Mouse (Mus musculus) c-Kit-positive CD71-negative TER-119-negative erythroid progenitor cells, embryonic 14.5 days (primary cell): ENCODE results near the gene Qrich2.
"Not testable (repeated sequence)": the region's sequence is repeated elsewhere in the genome, so short reads cannot be mapped to it uniquely, and the experiment has no call there.

Source experiments
- DNase-seq: peaks from one replicate; pipeline ENCODE4 v3.0.0-alpha.2; 2013; ENCODE audit warnings: low read depth

Gene Qrich2

DNA sequence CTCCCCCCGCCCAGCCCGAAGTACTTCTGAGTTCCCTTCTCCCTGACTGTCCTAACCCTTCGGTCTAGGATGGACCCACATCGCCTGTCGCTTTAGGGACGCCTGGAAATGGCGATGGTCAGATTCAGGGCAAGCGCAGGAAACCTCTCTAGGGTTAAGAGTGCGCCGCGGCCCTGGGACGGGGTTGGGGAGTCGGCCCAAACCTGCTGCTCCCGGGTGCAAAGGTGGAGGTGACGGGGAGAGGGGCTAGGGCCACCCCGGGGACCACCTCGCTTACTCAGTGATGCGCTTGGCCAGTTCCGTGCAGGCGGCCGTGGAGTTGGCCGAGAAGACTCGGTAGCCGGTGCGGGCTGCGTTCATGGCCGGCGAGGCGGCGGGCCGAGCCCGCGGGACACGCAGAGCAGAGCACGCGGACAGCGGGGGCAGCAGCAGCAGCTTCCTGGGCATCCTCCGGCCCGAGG is 23.8 kb upstream of the Qrich2 start:
- no peak for DNase-seq

DNA sequence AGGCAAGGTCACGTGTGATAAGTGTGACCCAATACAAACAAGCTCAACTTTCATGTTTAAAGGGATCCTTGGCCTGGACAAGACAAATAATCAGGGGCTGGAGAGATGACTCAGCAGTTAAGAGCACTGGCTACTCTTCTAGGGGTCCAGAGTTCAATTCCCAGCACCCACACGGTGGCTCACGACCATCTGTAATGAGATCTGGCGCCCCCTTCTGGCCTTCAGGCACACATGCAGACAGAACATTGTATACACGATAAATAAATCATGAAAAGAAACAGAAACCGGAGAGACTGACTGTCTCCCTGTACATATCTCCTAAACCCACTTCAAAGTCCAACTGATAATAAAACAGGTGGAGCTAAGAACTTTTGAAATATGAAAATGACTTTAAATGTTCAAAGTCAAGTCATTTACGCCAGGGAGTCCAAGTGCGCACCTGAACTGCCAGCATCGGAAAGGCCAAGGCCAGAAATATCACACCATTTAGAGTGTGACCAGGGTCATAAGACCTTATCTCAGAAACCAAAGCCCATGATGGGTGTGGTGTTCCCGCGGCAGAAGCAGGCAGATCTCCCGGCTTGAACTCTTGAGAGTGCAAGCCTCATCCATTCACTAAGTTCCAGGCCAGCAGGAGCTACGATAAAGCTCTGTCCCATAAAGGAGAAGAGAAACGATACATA is 22.8 kb upstream of the Qrich2 start:
- DNase-seq: no peak

GRCm38 (mm10) chr11:116488207-116488606 is 22.2 kb upstream of the Qrich2 start:
- DNase-seq: no peak

GRCm38 (mm10) chr11:116484261-116484660 is 18.2 kb upstream of the Qrich2 start:
- DNase-seq: no peak

- DNase-seq: no peak
Observed at GRCm38 (mm10) chr11:116481776-116482175, 15.7 kb upstream of the Qrich2 start.

GRCm38 (mm10) chr11:116480975-116481374 is 14.9 kb upstream of the Qrich2 start:
- no peak for DNase-seq

GRCm38 (mm10) chr11:116479832-116480231 is 13.8 kb upstream of the Qrich2 start:
- no peak for DNase-seq

GRCm38 (mm10) chr11:116478978-116479377 is 12.9 kb upstream of the Qrich2 start:
- no peak for DNase-seq

GRCm38 (mm10) chr11:116477160-116477759 is 11.2 kb upstream of the Qrich2 start:
- DNase-seq: no peak

DNA sequence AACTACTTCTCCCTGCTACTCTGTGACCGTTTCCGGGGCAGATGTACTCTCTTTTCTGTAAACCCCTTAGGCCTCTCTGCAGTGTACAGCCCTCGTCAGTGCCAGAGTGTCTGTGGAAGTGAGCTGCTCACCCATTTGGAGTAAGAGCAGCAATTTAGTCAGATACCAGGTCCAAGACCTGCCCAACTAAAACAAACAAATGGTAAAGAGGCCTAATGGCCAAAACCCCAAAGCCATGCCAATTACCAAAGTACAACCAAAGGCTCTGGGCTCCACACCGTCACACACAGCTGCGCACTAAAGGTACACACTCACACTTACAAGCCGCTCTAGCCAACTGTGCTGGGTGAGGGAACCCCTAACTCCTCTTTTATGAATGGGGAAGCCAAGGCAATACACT is 10.7 kb upstream of the Qrich2 start:
- DNase-seq: no peak

DNA sequence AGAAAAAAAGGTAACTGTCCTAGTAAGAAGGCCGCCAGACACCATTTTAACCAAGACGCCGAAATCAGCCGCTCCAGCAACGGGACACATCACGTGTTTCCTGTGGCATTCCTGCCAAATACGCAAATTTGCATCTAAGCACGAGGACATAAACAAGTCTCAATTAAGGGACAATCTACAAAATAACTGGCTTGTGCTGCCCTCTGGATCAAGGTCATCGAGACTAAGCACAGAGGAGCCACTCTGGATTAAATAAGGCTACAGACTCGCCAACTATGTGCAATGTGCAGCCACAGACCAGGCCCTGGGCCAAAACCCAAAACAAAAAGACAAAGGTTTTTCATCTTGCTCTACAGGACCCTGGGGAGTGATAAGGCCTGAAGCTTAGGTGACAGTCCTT is 10.0 kb upstream of the Qrich2 start:
- DNase-seq: no peak

GRCm38 (mm10) chr11:116472275-116472674 is 6.2 kb upstream of the Qrich2 start:
- no peak for DNase-seq

DNA sequence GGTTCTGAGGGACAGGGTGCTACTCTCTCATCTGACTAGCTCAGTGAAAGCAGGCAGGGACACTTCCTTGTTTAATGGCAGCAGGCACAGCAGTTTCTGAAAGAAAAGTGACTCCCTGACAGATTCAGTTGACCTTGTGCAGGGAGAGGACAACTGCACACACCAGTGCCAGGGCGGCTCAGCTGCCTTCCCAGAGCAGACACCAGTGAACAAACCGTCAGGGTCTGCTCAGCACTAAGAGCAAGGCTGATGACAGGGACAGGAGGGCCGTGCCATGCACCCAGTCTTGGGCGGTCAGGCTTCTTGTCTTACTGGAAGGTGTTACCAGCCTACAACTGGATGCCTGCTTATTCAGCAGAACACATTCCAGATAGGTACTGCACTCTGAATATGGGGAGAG is 4.9 kb upstream of the Qrich2 start:
- DNase-seq: no peak

DNA sequence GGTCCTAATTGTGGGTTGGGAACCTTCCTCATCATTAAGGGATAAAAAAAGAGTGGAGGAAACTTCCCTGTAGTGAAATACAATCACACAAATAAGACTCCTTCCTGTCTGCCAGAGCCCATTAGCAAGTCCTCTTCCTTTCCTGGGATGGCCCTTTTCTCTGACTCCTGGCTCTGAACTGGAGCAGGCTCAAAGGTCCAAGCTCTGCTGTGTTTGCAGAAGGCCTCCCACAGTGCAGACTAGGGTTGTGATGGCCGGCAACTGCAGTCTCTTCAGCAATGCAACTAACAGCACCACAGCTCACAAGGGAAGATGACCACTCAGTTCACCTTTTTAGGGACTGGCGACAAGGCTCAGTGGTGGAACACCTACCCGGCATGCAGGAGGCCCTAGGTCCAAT is 4.2 kb upstream of the Qrich2 start:
- no peak for DNase-seq

DNA sequence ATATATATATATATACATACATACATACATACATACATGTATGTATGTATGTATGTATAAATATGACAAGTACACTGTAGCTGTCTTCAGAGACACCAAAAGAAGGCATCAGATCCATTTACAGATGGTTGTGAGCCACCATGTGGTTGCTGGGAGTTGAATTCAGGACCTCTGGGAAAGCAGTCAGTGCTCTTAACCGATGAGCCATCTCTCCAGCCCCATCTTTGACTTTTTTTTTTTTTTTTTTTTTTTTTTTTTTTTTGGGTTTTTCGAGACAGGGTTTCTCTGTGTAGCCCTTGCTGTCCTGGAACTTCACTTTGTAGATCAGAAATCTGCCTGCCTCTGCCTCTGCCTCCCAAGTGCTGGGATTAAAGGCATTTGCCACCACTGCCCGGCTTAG is 2.3 kb upstream of the Qrich2 start:
- not testable (repeated sequence) for DNase-seq

DNA sequence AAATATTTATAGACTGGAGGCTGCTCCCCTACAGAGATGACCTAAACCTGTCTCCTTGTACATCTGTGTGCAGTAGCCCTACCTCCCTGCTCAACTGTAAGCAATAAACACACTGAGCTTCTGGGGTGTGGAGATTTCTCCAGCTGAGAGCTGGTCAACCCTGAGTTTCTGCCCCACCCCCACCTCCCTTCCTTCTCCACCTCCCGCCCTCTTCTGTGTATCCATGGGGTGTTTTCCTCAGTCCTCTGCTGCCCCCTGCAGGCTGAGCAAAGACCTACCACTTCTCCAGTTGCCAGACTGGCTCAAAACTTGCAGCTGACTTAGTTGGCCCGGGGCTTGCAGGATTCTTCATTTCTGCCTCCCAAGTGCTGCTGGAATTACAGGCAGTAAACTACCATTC is 2.2 kb downstream of the Qrich2 start:
- DNase-seq: peak; percentile 73

DNA sequence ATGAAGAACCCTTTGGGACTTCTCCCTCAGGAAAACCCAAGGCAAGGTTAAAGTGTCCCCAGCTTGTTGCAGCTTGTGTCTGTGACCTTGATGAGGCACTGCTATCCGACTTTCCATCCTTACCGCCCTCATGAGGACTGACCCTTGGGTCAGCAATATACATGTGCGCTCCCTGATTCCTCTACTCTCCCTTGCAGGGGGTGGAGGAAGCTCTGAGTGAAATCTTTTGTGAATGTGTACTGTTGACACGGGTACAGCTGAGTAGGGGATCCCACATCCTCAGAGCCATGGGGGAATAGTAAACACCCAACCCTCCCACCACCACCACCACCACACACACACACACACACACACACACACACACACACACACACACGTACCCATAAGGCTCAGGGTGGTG is 2.7 kb downstream of the Qrich2 start:
- DNase-seq: no peak

DNA sequence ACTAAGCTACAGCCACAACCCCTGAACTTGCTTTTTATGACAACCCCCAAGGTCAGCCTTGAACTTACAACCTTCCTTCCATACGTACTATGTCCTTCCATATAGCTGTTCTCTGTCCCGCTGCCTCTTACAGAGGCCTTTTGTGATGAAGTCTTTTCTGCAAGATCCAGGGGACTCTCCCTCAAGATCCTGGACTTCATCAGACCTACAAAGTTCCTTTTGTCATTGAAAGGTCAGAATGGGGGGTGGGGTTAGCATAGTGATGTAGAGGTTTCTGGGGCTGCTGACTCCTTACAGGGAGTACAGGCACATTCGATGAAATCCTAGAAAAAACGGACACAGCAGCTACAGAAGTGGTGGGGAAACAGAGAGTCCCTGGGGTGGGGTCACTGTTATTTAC is 6.3 kb downstream of the Qrich2 start:
- no peak for DNase-seq

- DNase-seq: no peak
Observed at GRCm38 (mm10) chr11:116456234-116456633, 9.8 kb downstream of the Qrich2 start.

DNA sequence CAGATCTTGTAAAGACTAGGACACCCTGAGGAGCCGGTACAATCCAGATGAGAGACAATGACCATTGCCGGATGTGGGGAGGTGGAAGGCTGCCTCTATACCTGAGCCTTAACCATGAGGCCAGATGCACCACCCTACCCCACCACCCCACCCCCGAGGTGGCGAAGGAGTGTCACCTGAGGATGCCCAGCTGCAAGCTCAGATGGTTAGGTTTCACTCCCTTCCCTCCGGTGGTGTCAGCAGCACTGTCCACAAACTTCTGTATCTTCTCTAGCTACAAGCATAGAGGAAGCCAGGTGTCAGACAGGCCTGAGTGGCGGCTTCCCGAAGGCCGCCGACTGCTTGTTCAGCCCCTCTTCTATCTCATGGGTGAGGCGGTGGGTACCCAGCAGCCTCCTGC is 12.2 kb downstream of the Qrich2 start:
- no peak for DNase-seq

DNA sequence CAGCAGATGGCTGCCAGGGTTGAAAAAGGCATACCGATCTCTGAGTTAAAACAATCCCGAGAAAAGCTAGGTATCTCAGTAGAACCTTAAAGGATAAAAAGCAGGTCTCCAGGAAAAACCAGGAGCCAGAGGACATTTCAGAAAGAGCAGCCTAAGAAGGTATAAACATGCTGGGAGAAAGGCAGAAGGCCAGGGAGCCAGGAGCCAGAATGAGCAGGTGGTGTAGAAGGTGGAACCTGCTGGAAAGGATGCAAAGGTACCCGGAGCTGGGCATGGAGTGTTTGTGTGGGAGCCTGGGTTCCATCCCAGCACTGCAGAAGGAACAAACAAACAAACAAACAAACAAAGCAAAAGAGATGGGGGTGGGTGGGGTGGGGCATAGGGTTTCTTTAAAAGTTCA is 16.7 kb downstream of the Qrich2 start:
- no peak for DNase-seq

GRCm38 (mm10) chr11:116447822-116448221 is 18.2 kb downstream of the Qrich2 start:
- no peak for DNase-seq

GRCm38 (mm10) chr11:116446308-116446887 is 19.6 kb downstream of the Qrich2 start:
- DNase-seq: no peak
